Mouse (Mus musculus): ENCODE results near the gene Rnf220. TPM values are rescaled to one million over a fixed set of nuclear protein-coding genes. Genes with fewer than 3 reads are reported as not detected.

The Rnf220 gene
- polyA plus RNA-seq, 1 experiment: 95.4 TPM

DNA sequence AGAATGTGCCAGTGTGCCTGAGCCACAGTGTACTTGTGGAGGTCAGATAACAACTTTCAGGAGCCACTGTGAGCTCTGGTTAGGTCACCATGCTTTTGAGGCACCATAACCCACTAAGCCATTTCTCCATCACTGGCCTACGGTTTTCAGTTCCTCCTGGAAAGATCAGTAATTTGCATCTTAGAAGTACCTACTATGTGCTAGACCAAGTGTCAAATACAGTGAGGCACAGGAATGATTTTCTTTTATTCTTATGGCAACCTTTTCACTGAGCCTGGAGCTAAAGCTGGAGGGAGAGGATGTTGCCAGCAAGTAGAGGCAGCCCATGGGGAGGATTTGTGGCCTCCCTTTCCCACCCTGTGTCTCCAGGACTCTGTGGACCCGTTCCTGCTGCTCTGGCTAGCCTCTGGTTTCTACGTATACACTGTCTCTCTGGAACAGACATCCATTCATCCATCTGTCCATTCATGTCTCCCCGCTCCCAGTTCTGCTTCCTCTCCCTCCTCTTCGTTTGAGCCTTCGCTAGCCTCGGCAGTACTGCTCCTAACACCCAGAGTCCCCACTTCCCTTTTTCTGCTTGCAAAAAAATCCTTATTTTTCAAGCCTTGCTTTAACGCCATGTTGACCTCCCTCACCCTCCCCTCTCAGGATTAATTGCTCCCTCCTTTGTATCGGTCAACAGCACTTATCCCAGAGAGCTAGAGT is 38.8 kb upstream of the Rnf220 start:
- DNase-seq (ENCODE audit: low read depth in 1 of 2, low spot score in 2 of 2): no peak
- H3K27ac ChIP-seq (ENCODE audit: insufficient read depth, low read length): no peak overlapping the region
- no peaks in the 10 kb centered on the region for H3K36me3 ChIP-seq (ENCODE audit: control insufficient read depth, insufficient read depth, low read length)
- H3K4me3 ChIP-seq (ENCODE audit: extremely low read depth, insufficient read depth, insufficient read length): no peak overlapping the region
- WGBS: 30% methylated on average over 9 of the region's 9 CpGs
- TF ChIP-seq POLR2A (IDR thresholded peaks at IDR 0.05; ENCODE audit: low read depth, low read length) (no peak), CTCF (IDR thresholded peaks at IDR 0.05; ENCODE audit: extremely low read depth, insufficient read depth, insufficient read length, insufficient replicate concordance) (no peak)
- no peaks in the 10 kb centered on the region for H3K4me1 ChIP-seq (ENCODE audit: control insufficient read depth, insufficient read depth, insufficient read length)
- H3K27me3 ChIP-seq (ENCODE audit: control insufficient read depth, insufficient read depth, low read length): no peaks in the 10 kb centered on the region

DNA sequence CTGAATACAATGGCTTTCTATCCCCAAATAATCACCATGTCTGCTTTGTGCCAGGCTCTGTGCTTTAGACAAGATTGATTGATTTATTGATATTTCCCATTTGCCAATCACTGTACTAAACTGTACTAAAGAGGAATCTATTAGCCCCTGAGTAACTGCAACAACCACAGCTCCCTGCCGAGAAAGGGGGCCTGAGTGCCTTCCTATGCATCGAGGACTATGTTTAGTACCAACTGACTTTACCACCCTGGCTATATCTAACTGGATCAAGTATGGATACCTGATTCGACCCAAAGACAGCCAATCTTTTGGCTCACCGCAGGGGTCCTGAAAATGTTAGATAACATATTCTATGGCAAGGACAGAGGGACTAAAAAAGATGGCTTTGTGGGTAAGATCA is 33.0 kb upstream of the Rnf220 start:
- DNase-seq (ENCODE audit: low read depth in 1 of 2, low spot score in 2 of 2): no peak
- Histone ChIP-seq H3K36me3 (ENCODE audit: control insufficient read depth, insufficient read depth, low read length) (no peaks in the 10 kb centered on the region), H3K27ac (ENCODE audit: insufficient read depth, low read length) (no peak overlapping the region), H3K4me1 (ENCODE audit: control insufficient read depth, insufficient read depth, insufficient read length) (no peaks in the 10 kb centered on the region), H3K4me3 (ENCODE audit: extremely low read depth, insufficient read depth, insufficient read length) (no peak overlapping the region), H3K27me3 (ENCODE audit: control insufficient read depth, insufficient read depth, low read length) (no peaks in the 10 kb centered on the region)
- TF ChIP-seq POLR2A (IDR thresholded peaks at IDR 0.05; ENCODE audit: low read depth, low read length): no peak
- TF ChIP-seq CTCF (IDR thresholded peaks at IDR 0.05; ENCODE audit: extremely low read depth, insufficient read depth, insufficient read length, insufficient replicate concordance): no peak
- 82% methylated on average over 4 of the region's 4 CpGs for WGBS

DNA sequence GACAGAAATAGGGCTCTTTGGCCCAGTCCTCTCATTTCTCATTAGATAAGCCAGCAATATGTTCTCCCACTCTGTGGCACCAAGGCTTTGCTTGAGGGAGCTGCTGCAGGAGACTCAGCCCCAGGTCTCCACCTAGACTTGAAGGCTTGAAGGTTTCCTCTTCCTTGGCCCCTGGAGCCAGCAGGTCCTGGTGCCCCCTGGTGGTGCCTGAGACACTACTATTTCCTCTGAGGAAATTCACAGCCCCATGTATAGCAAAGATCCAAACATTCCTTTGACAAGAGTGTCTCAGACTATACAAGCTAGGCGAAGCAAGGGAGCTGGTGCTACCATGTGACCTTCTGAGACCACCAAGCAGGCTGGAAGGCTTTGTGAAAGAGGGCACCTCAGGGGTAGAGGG is 31.1 kb upstream of the Rnf220 start:
- peak in 1 of 2 experiments; percentile 29 for DNase-seq (ENCODE audit: low read depth in 1 of 2, low spot score in 2 of 2)
- Histone ChIP-seq H3K36me3 (ENCODE audit: control insufficient read depth, insufficient read depth, low read length) (no peaks in the 10 kb centered on the region), H3K4me1 (ENCODE audit: control insufficient read depth, insufficient read depth, insufficient read length) (no peaks in the 10 kb centered on the region), H3K27ac (ENCODE audit: insufficient read depth, low read length) (no peak overlapping the region), H3K27me3 (ENCODE audit: control insufficient read depth, insufficient read depth, low read length) (no peaks in the 10 kb centered on the region), H3K4me3 (ENCODE audit: extremely low read depth, insufficient read depth, insufficient read length) (no peak overlapping the region)
- WGBS: 27% methylated on average over 1 of the region's 1 CpGs
- TF ChIP-seq CTCF (IDR thresholded peaks at IDR 0.05; ENCODE audit: extremely low read depth, insufficient read depth, insufficient read length, insufficient replicate concordance) (peak; percentile 59; the same call in 1 of the 2 replicates), POLR2A (IDR thresholded peaks at IDR 0.05; ENCODE audit: low read depth, low read length) (no peak)

DNA sequence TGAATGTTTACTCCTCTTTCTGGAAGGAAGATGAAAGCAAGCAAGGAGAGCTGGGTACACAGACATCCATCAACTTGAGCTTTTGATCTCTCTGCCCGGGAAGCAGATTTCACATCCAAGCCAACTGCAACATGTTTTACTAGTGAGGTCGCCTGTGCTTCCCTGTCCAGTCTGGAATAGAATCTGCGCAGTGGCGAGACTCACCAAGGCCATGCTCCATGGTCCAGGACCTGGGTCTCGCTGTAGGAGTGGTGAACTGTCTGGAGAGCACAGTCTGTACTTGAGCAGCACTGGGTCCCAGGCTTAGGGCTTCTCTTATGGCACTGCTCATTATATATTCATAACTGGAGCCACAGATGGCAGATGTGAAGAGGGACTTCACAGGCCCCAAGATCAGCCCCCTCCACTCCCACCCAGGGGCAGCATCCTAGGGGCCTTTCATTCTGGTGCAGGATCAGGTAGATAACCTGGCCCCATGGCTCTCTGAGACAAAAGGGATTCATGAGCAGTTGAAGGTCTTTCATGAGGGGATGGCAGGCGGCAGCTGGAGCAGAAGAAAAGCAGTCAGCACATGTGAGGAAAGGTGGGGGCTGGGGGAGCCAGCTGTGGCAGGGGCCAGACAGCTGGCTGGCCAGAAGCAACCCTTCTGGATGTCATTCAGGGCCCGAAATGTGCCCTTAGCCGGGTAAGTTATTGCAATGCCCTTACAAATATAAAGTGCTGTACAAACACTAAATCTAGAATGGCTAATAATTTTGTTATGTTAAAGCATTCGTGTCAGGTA is 30.5 kb upstream of the Rnf220 start:
- DNase-seq (ENCODE audit: low read depth in 1 of 2, low spot score in 2 of 2): no peak
- H3K27ac ChIP-seq (ENCODE audit: insufficient read depth, low read length): no peak overlapping the region
- no peak for TF ChIP-seq POLR2A (IDR thresholded peaks at IDR 0.05; ENCODE audit: low read depth, low read length)
- no peak for TF ChIP-seq CTCF (IDR thresholded peaks at IDR 0.05; ENCODE audit: extremely low read depth, insufficient read depth, insufficient read length, insufficient replicate concordance)
- WGBS: 83% methylated on average over 9 of the region's 9 CpGs
- H3K27me3 ChIP-seq (ENCODE audit: control insufficient read depth, insufficient read depth, low read length): no peaks in the 10 kb centered on the region
- no peaks in the 10 kb centered on the region for H3K4me1 ChIP-seq (ENCODE audit: control insufficient read depth, insufficient read depth, insufficient read length)
- no peak overlapping the region for H3K4me3 ChIP-seq (ENCODE audit: extremely low read depth, insufficient read depth, insufficient read length)
- no peaks in the 10 kb centered on the region for H3K36me3 ChIP-seq (ENCODE audit: control insufficient read depth, insufficient read depth, low read length)

DNA sequence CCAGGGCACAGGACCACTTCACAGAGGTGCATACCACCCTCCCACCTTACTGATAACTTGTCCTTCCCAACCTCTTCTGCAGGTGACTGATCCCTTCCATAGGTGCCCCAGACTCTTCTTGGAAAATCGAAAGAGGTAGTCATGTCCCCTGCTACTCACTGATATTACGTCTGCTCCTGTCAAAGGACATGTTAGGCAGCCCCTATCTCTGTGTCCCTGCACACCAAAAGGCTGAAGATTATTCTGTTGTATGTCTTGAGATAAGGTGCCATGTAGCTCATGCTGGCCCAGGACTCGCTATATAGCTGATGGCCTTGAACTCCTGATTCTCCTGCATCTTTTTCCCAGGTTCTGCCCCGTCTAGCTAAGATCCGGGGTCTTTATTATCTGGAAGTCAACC is 29.1 kb upstream of the Rnf220 start:
- TF ChIP-seq POLR2A (IDR thresholded peaks at IDR 0.05; ENCODE audit: low read depth, low read length) (no peak), CTCF (IDR thresholded peaks at IDR 0.05; ENCODE audit: extremely low read depth, insufficient read depth, insufficient read length, insufficient replicate concordance) (no peak)
- Histone ChIP-seq H3K4me3 (ENCODE audit: extremely low read depth, insufficient read depth, insufficient read length) (no peak overlapping the region), H3K27ac (ENCODE audit: insufficient read depth, low read length) (no peak overlapping the region), H3K27me3 (ENCODE audit: control insufficient read depth, insufficient read depth, low read length) (no peaks in the 10 kb centered on the region), H3K36me3 (ENCODE audit: control insufficient read depth, insufficient read depth, low read length) (no peaks in the 10 kb centered on the region), H3K4me1 (ENCODE audit: control insufficient read depth, insufficient read depth, insufficient read length) (no peaks in the 10 kb centered on the region)
- no peak for DNase-seq (ENCODE audit: low read depth in 1 of 2, low spot score in 2 of 2)
- WGBS: 83% methylated on average over 5 of the region's 5 CpGs

DNA sequence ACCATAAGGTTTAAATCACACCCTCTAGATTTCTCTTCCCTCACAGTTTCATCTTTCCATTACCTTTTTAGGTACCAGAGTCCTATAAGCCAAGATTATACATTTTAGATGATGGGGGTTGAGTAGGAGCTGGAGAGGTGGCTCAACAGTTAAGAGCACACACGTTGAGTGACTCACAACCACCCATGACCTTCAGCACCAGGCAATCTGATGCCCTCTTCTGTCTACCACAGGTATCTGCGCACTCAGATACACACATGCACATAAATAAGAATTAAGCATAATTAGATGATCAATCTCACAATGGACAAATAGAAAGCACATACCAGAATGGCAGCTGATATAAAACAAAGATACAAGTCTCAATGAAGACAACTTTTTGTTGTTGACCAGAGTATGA is 24.5 kb upstream of the Rnf220 start:
- WGBS: 55% methylated on average over 2 of the region's 2 CpGs

DNA sequence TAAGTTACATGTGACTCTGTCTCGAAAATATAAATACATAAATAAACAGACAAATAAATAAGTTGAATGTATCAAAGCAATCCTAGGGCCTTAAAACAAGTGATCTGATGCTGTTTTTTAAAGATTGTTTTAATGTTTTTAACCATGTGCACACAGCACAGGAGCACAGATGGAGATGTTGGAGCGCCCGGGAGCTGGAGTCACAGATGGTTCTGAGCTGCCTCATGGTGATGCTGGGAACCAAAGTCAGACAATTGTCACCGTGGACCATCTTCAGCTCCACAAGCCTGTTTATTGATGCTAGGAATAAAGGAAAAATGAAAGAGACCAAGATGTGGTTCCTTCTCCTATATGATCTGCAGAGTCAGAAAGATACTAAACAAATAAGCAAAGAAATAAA is 21.4 kb upstream of the Rnf220 start:
- DNase-seq (ENCODE audit: low read depth in 1 of 2, low spot score in 2 of 2): no peak
- no peak overlapping the region for H3K4me3 ChIP-seq (ENCODE audit: extremely low read depth, insufficient read depth, insufficient read length)
- H3K27me3 ChIP-seq (ENCODE audit: control insufficient read depth, insufficient read depth, low read length): no peaks in the 10 kb centered on the region
- TF ChIP-seq POLR2A (IDR thresholded peaks at IDR 0.05; ENCODE audit: low read depth, low read length) (no peak), CTCF (IDR thresholded peaks at IDR 0.05; ENCODE audit: extremely low read depth, insufficient read depth, insufficient read length, insufficient replicate concordance) (no peak)
- H3K36me3 ChIP-seq (ENCODE audit: control insufficient read depth, insufficient read depth, low read length): no peaks in the 10 kb centered on the region
- WGBS: 95% methylated on average over 4 of the region's 4 CpGs
- H3K4me1 ChIP-seq (ENCODE audit: control insufficient read depth, insufficient read depth, insufficient read length): no peaks in the 10 kb centered on the region
- no peak overlapping the region for H3K27ac ChIP-seq (ENCODE audit: insufficient read depth, low read length)

More for the DNA sequence above, 24.5 kb upstream of the Rnf220 start:
- Histone ChIP-seq H3K27ac (ENCODE audit: insufficient read depth, low read length) (no peak overlapping the region), H3K4me1 (ENCODE audit: control insufficient read depth, insufficient read depth, insufficient read length) (no peaks in the 10 kb centered on the region), H3K27me3 (ENCODE audit: control insufficient read depth, insufficient read depth, low read length) (no peaks in the 10 kb centered on the region), H3K4me3 (ENCODE audit: extremely low read depth, insufficient read depth, insufficient read length) (no peak overlapping the region), H3K36me3 (ENCODE audit: control insufficient read depth, insufficient read depth, low read length) (no peaks in the 10 kb centered on the region)
- no peak for DNase-seq (ENCODE audit: low read depth in 1 of 2, low spot score in 2 of 2)
- TF ChIP-seq CTCF (IDR thresholded peaks at IDR 0.05; ENCODE audit: extremely low read depth, insufficient read depth, insufficient read length, insufficient replicate concordance) (no peak), POLR2A (IDR thresholded peaks at IDR 0.05; ENCODE audit: low read depth, low read length) (no peak)
